Mouse (Mus musculus) limb, embryonic 13.5 days (tissue): ENCODE data around the gene Fam160b1. TPM values are rescaled to one million over a fixed set of nuclear protein-coding genes. Genes with fewer than 3 reads are reported as not detected.

ENCODE experiments used
- ATAC-seq: fragments of 200-750 bp; cut with Nextera tagmentation; 2 replicates; pipeline ENCODE4 v1.8.0; 2017; ENCODE audit warnings: low read depth, moderate number of reproducible peaks, moderate TSS enrichment; ENCODE audit not compliant: low FRiP score
- H3K27ac ChIP-seq: fragments of 300-500 bp; sonication (generic); 2 replicates; pipeline ENCODE4 v1.5.1; 2015; ENCODE audit warnings: inconsistent platforms, mild to moderate bottlenecking, moderate library complexity
- H3K27me3 ChIP-seq: fragments of 300-500 bp; sonication (generic); 2 replicates; pipeline ENCODE4 v1.6.1; 2015; ENCODE audit warnings: mild to moderate bottlenecking, inconsistent platforms
- H3K36me3 ChIP-seq: fragments of 300-500 bp; sonication (generic); 2 replicates; pipeline ENCODE4 v1.6.1; 2015; ENCODE audit warnings: inconsistent platforms, mild to moderate bottlenecking, moderate library complexity
- H3K4me1 ChIP-seq: fragments of 300-500 bp; sonication (generic); 2 replicates; pipeline ENCODE4 v1.6.1; 2015; ENCODE audit warnings: inconsistent platforms
- H3K4me2 ChIP-seq: fragments of 300-500 bp; sonication (generic); replicated peaks from 2 replicates; pipeline ENCODE4 v1.6.1; 2015; ENCODE audit warnings: inconsistent platforms, mild to moderate bottlenecking, moderate library complexity
- H3K4me3 ChIP-seq: fragments of 300-500 bp; sonication (generic); 2 replicates; pipeline ENCODE4 v1.5.1; 2015; ENCODE audit warnings: moderate library complexity, mild to moderate bottlenecking, inconsistent platforms
- H3K9ac ChIP-seq: fragments of 300-500 bp; sonication (generic); 2 replicates; pipeline ENCODE4 v1.6.1; 2015; ENCODE audit warnings: mild to moderate bottlenecking, inconsistent platforms
- H3K9me3 ChIP-seq: fragments of 300-500 bp; sonication (generic); 2 replicates; pipeline ENCODE4 v1.6.1; 2016; ENCODE audit warnings: inconsistent platforms
- WGBS: fragments of 180-500 bp; shearing (Covaris S2); methylation state at CpG from one replicate; pipeline ENCODE4 v1.1.7; 2015; 5-methylcytosine and 5-hydroxymethylcytosine counted together
- polyA plus RNA-seq: library from polyadenylated mRNA; unstranded; fragments of >200 nt; fragmentation: Nextera tagmentation; extraction: Ambion mirVana; gene quantifications from 2 replicates; pipeline ENCODE4 v1.2.1, GENCODE M21; 2015

Fam160b1 gene
- 15.8 and 16.2 TPM in 2 replicates for polyA plus RNA-seq

DNA sequence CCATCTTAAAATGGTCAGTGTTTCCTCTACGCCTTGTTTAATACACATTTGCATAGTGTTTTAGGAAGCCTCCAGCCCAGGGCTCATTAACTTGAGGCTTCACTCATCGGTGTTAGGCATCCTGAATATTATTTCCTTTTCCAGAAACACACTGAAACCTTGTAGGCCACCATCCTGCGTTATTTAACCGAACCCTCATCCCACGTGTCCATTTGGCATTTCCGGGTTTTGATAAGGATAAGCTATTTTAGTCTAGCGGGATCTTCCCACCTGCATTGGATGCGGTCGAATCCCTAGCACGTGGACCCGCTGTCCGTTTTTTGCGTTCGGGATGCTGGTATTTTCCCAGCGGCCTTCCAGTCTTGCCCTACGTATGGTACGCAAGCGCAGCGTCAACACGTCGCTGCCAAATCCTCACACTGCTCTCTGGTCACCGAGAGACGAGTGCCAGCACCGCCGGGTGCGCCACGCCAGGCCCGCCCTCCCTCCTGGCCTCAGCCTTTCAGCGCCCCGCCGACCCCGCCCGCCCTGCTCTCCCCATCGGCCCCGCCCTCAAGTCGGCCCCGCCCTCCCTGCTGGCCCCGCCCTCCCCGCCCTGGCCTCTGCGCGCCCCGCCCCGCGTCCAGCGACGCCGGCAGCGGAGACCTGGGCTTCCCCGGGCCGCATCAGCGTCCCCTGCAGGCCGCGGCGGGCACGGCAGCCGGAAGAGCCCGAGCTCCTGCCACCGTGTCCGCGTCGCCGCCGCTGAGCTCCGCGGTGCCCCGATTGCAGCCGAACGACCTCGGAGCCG, at the start of gene Fam160b1:
Gene Fam160b1, plus strand, starts transcription at position 340 of the 790 bp plus-strand sequence.
- Histone ChIP-seq H3K4me2 (peak within 1 kb of the TSS; percentile 70), H3K4me1 (peaks cover 70% of the 10 kb centered on the region), H3K27ac (peak within 1 kb of the TSS; percentile 96), H3K4me3 (peak within 1 kb of the TSS; percentile 98), H3K27me3 (no peaks in the 10 kb centered on the region), H3K36me3 (no peaks in the 10 kb centered on the region), H3K9ac (peak within 1 kb of the TSS; percentile 100), H3K9me3 (no peaks in the 10 kb centered on the region)
- WGBS: 2% methylated on average over 61 of the region's 70 CpGs
- peak; percentile 88 for ATAC-seq

GRCm38 (mm10) chr19:57313226-57313625, 47.3 kb upstream of the Fam160b1 start:
- no peak for ATAC-seq
- peaks cover 56% of the 10 kb centered on the region for H3K27me3 ChIP-seq
- no peak overlapping the region for H3K4me2 ChIP-seq
- no peaks in the 10 kb centered on the region for H3K9me3 ChIP-seq
- 63% methylated on average over 10 of the region's 10 CpGs for WGBS
- H3K4me3 ChIP-seq: no peak overlapping the region
- peaks cover 16% of the 10 kb centered on the region for H3K4me1 ChIP-seq
- H3K36me3 ChIP-seq: no peaks in the 10 kb centered on the region
- no peak overlapping the region for H3K9ac ChIP-seq
- no peak overlapping the region for H3K27ac ChIP-seq

- Histone ChIP-seq H3K4me3 (peak overlapping the region; percentile 52), H3K9ac (peak overlapping the region; percentile 63; the same call in 1 of the 2 replicates), H3K27me3 (peaks cover 56% of the 10 kb centered on the region), H3K4me2 (peak overlapping the region; percentile 98), H3K9me3 (no peaks in the 10 kb centered on the region), H3K27ac (no peak overlapping the region), H3K4me1 (peaks cover 16% of the 10 kb centered on the region), H3K36me3 (no peaks in the 10 kb centered on the region)
- ATAC-seq: no peak
- 69% methylated on average over 3 of the region's 3 CpGs for WGBS
Observed at GRCm38 (mm10) chr19:57313891-57314345, 46.6 kb upstream of the Fam160b1 start.

- H3K36me3 ChIP-seq: no peaks in the 10 kb centered on the region
- H3K9me3 ChIP-seq: no peaks in the 10 kb centered on the region
- 1% methylated on average over 49 of the region's 52 CpGs for WGBS
- peak within 1 kb of the TSS; percentile 63 for H3K9ac ChIP-seq
- peaks cover 16% of the 10 kb centered on the region for H3K4me1 ChIP-seq
- ATAC-seq: no peak
- peak within 1 kb of the TSS; percentile 52 for H3K4me3 ChIP-seq
- H3K27ac ChIP-seq: no peak within 1 kb of the TSS
- H3K27me3 ChIP-seq: peaks cover 56% of the 10 kb centered on the region
- peak within 1 kb of the TSS; percentile 98 for H3K4me2 ChIP-seq
Observed at GRCm38 (mm10) chr19:57314346-57315012, 46.0 kb upstream of the Fam160b1 start, which contains the start of gene Ablim1. Gene Ablim1 (minus strand): TSS chr19:57314919.

GRCm38 (mm10) chr19:57315013-57315565, 45.4 kb upstream of the Fam160b1 start:
- Histone ChIP-seq H3K4me3 (peak overlapping the region; percentile 52), H3K4me1 (peaks cover 16% of the 10 kb centered on the region), H3K9me3 (peaks cover 3% of the 10 kb centered on the region; the same call in 1 of the 2 replicates), H3K9ac (peak overlapping the region; percentile 63), H3K4me2 (peak overlapping the region; percentile 98), H3K27ac (no peak overlapping the region), H3K27me3 (peaks cover 53% of the 10 kb centered on the region), H3K36me3 (no peaks in the 10 kb centered on the region)
- WGBS: 46% methylated on average over 11 of the region's 11 CpGs
- ATAC-seq: no peak

- H3K4me1 ChIP-seq: peaks cover 16% of the 10 kb centered on the region
- no peak overlapping the region for H3K4me2 ChIP-seq
- no peak overlapping the region for H3K4me3 ChIP-seq
- H3K36me3 ChIP-seq: no peaks in the 10 kb centered on the region
- H3K27me3 ChIP-seq: peaks cover 51% of the 10 kb centered on the region
- no peak overlapping the region for H3K9ac ChIP-seq
- no peak for ATAC-seq
- H3K9me3 ChIP-seq: peaks cover 3% of the 10 kb centered on the region; the same call in 1 of the 2 replicates
- H3K27ac ChIP-seq: no peak overlapping the region
- WGBS: 89% methylated on average over 3 of the region's 3 CpGs
Observed at GRCm38 (mm10) chr19:57316597-57316996, 43.9 kb upstream of the Fam160b1 start.

DNA sequence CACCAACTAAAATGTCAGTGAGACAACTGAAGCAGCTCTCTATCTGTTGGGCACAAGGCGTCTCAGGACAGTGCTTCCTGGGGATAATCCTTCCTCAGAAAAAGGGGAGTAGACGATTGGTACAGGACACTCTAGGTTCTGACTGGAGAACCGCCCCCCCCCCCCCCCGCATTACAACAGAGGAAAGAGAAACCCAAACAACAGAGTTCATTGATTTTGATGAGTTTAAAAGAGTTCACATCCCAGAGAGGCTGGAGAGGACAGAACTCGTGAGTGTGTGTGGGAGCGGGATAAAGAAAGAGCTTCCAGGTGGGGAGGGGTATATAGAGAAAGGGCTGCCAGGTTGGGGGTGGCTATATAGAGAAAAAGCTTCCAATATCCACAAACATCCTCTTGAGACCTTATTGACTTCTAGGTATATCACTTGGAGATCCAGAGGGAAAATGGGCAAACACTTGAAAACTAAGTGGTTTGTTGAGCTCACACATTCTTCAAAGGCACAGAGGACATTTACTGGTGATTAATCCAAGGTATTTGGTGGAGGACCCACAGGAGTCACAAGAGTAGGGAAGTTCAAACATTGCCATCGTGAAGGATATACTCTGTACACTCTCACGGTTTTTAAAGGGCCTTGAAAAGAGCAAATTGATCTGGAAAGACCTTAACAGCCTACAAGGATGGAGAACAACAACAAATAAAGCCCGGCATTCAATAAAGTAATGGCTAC, 39.7 kb upstream of the Fam160b1 start:
- ATAC-seq: no peak

DNA sequence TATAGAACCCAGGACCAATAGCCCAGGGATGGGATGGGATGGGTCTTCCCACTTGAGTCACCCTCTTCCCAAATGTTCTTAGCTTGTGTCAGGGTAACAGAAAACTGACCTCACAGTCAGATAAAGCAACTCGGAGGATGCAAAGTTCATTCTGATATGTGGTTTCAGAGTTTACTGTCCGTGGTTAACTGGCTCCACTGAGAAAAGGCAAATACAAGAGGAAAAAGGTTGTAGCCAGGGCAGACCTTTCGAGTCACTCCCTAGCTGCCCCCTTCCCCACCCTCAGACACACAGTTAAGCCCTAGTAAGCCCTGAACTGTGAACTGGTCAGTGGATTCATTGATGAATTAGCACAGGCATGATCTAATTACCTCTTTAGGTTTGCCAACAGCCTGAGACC, 38.6 kb upstream of the Fam160b1 start:
- no peak overlapping the region for H3K4me3 ChIP-seq
- 0 out of 2 replicates have a peak, but pooled peaks cover under 1% of the 10 kb centered on the region for H3K27me3 ChIP-seq
- peaks cover 3% of the 10 kb centered on the region; the same call in 1 of the 2 replicates for H3K9me3 ChIP-seq
- ATAC-seq: no peak
- no peak overlapping the region for H3K4me2 ChIP-seq
- H3K36me3 ChIP-seq: no peaks in the 10 kb centered on the region
- WGBS: 81% methylated on average over 3 of the region's 3 CpGs
- no peak overlapping the region for H3K27ac ChIP-seq
- H3K4me1 ChIP-seq: no peaks in the 10 kb centered on the region
- H3K9ac ChIP-seq: no peak overlapping the region

More for the DNA sequence above, 39.7 kb upstream of the Fam160b1 start:
- H3K4me3 ChIP-seq: no peak overlapping the region
- H3K9ac ChIP-seq: no peak overlapping the region
- peaks cover 3% of the 10 kb centered on the region; the same call in 1 of the 2 replicates for H3K9me3 ChIP-seq
- H3K27me3 ChIP-seq: peaks cover 11% of the 10 kb centered on the region
- H3K4me1 ChIP-seq: no peaks in the 10 kb centered on the region
- H3K4me2 ChIP-seq: no peak overlapping the region
- 75% methylated on average over 9 of the region's 9 CpGs for WGBS
- H3K27ac ChIP-seq: no peak overlapping the region
- no peaks in the 10 kb centered on the region for H3K36me3 ChIP-seq

- no peak overlapping the region for H3K4me2 ChIP-seq
- H3K4me3 ChIP-seq: no peak overlapping the region
- no peaks in the 10 kb centered on the region for H3K27me3 ChIP-seq
- H3K9me3 ChIP-seq: peaks cover 3% of the 10 kb centered on the region; the same call in 1 of the 2 replicates
- H3K36me3 ChIP-seq: no peaks in the 10 kb centered on the region
- WGBS: 77% methylated on average over 4 of the region's 4 CpGs
- no peak for ATAC-seq
- no peak overlapping the region for H3K27ac ChIP-seq
- no peak overlapping the region for H3K9ac ChIP-seq
- H3K4me1 ChIP-seq: no peaks in the 10 kb centered on the region
Observed at GRCm38 (mm10) chr19:57322491-57322890, 38.0 kb upstream of the Fam160b1 start.

DNA sequence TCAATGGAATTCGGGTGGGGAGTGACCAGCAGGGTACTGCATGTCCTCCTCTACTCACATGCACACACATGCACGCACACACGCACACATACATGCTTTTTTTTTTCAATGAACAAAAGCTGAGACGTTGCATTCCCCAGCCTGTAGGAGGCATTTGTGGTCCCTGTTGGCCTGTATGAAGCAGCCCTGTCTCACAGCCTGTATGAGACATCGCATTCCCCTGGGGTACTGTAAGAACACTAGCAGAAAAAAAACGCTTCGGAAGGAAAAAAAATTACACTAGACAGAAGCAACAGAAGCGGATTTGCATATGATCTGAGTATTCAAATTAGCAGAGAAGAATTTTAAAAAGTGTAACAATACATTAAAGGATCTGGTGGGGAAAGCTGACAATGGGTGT, 37.4 kb upstream of the Fam160b1 start:
- H3K9ac ChIP-seq: no peak overlapping the region
- H3K27me3 ChIP-seq: no peaks in the 10 kb centered on the region
- H3K9me3 ChIP-seq: peaks cover 3% of the 10 kb centered on the region; the same call in 1 of the 2 replicates
- H3K4me3 ChIP-seq: no peak overlapping the region
- WGBS: 81% methylated on average over 8 of the region's 8 CpGs
- no peaks in the 10 kb centered on the region for H3K36me3 ChIP-seq
- H3K27ac ChIP-seq: no peak overlapping the region
- no peak overlapping the region for H3K4me2 ChIP-seq
- no peaks in the 10 kb centered on the region for H3K4me1 ChIP-seq
- ATAC-seq: no peak

DNA sequence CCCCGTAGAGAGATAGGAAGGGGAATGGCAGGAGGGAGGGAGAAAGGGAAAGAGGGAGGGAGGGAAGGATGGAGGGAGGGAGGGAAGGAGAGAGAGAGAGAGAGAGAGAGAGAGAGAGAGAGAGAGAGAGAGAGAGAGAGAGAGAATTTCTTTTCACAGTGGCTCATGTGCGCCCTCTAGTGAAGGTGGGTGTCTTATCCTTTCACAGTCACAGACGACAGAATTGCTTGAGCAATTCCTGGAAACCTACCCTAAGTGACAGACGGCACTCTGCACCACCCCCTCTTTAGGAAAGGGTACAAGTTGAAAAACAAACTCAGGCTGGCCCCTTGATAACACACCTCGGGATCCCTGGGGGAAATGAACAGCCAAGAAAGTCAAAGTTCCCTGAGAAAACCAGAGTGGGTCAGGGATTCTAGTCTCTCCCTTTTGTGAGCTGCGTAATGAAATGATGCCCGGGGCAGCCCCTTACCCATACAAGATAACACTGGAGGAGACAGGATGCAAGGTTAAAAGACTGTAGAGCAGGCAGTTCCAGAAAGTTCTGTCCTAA, 34.7 kb upstream of the Fam160b1 start:
- Histone ChIP-seq H3K4me2 (no peak overlapping the region), H3K4me1 (no peaks in the 10 kb centered on the region), H3K36me3 (no peaks in the 10 kb centered on the region), H3K9me3 (peaks cover 3% of the 10 kb centered on the region; the same call in 1 of the 2 replicates), H3K27me3 (no peaks in the 10 kb centered on the region), H3K4me3 (no peak overlapping the region), H3K27ac (no peak overlapping the region), H3K9ac (no peak overlapping the region)
- WGBS: 27% methylated on average over 7 of the region's 7 CpGs
- no peak for ATAC-seq
